In genomic region chr4:116134990-116135389, GRCm38 (mm10) we compare ENCODE assay signal across 10 mouse cellular contexts. TPM values are rescaled to one million over a fixed set of nuclear protein-coding genes. Genes with fewer than 3 reads are reported as not detected.
A peak's percentile ranks its signal among the peaks of the same experiment; 100 is the strongest.
DNase-seq lines count a peak whose midpoint lies in the region; ATAC-seq and TF ChIP-seq lines count a peak whose summit lies in the region.
"Had no signal": no experiment of that assay in that cellular context is flagged by ENCODE, and none has a peak within 500 bp of the region (broad histone marks: within the 10 kb centered on the region; RNA-seq: fewer than 3 reads in every experiment).

No protein-coding gene starts in this region.

- POLR2A ChIA-PET in Patski (lab: Charles Lee) = no interaction called here

- no peak overlapping the region for H3K9ac ChIP-seq in intestine, postnatal 0 days (ENCODE audit: low read depth, low read length)

- in situ Hi-C loops in Patski (cut with MboI; ENCODE audit: low pct_unique_long_range_greater_than_20kb) = no loop called here

- no peak for DNase-seq in gastrocnemius, adult 2 months
- no peak for DNase-seq in gastrocnemius, adult 18-20 months (ENCODE audit: low spot score)
- DNase-seq in 416B (ENCODE audit: low read depth) (peak; percentile 71), Patski (ENCODE audit: low read depth, low spot score) (no peak)
- no peak for DNase-seq in right cerebral cortex, postnatal 25 days
- DNase-seq in spleen, postnatal 36 days (ENCODE audit: low spot score in 2 of 2) = no peak
- no peak for DNase-seq in urinary bladder, adult 18-20 months (ENCODE audit: low spot score in 2 of 2)
- DNase-seq: gastrocnemius, postnatal 25 days had no signal

- no peak overlapping the region for H3K4me2 ChIP-seq in intestine, postnatal 0 days (replicated peaks; ENCODE audit: low read depth)

- no peaks in the 10 kb centered on the region for H3K4me1 ChIP-seq in intestine, postnatal 0 days (replicated peaks; ENCODE audit: control insufficient read depth, insufficient read depth, low read length)

- H3K27ac ChIP-seq in gastrocnemius, adult 2 months = no peak overlapping the region
- no peak overlapping the region for H3K27ac ChIP-seq in intestine, postnatal 0 days (ENCODE audit: low read depth, low read length)
- H3K27ac ChIP-seq: macrophage had no signal

- no peak overlapping the region for H3K4me3 ChIP-seq in gastrocnemius, adult 2 months
- no peak overlapping the region for H3K4me3 ChIP-seq in intestine, postnatal 0 days (ENCODE audit: low read depth, low read length)

- H3K9me3 ChIP-seq in intestine, postnatal 0 days (ENCODE audit: control insufficient read depth) = no peaks in the 10 kb centered on the region

- ATAC-seq in Patski = no peak
- no peak for ATAC-seq in intestine, postnatal 0 days

- peak; percentile 82 for TF ChIP-seq CTCF in gastrocnemius, adult 2 months (IDR thresholded peaks at IDR 0.05)
- peak; percentile 75 for TF ChIP-seq CTCF in Patski (IDR thresholded peaks at IDR 0.05)
- peak; percentile 94 for TF ChIP-seq CTCF in intestine, postnatal 0 days (IDR thresholded peaks at IDR 0.05; ENCODE audit: low read depth)

- intact Hi-C loops in gastrocnemius, adult 2 months (cut with DNase I) = no loop called here

- WGBS in intestine, postnatal 0 days = 37% methylated on average over 2 of the region's 2 CpGs

- CTCF ChIA-PET in Patski (lab: Charles Lee) = interaction anchor here (0.7 to 1.4 kb wide), 2 partner anchors 41 to 468 kb away, joined by 3 to 4 read pairs; no protein-coding TSS in a partner anchor

- no peaks in the 10 kb centered on the region for H3K27me3 ChIP-seq in Patski
- H3K27me3 ChIP-seq in intestine, postnatal 0 days (replicated peaks; ENCODE audit: control insufficient read depth, insufficient read depth, low read length) = no peaks in the 10 kb centered on the region

- no peaks in the 10 kb centered on the region for H3K36me3 ChIP-seq in intestine, postnatal 0 days (ENCODE audit: control insufficient read depth, insufficient read depth)

RNA-seq across cellular contexts. Expression of gene Pomgnt1, which starts 11.3 kb away (rescaled TPM):
- 10 to 100 TPM; 47.9 to 50.7 TPM for total RNA-seq in gastrocnemius, adult 2 months (2021)
- 10 to 100 TPM; 46.1 to 49.9 TPM for total RNA-seq in gastrocnemius, adult 18-20 months (2021)
- polyA plus RNA-seq in Patski (2021) = 57.6 TPM
- 18.1 and 18.2 TPM in 2 replicates for polyA plus RNA-seq in intestine, postnatal 0 days (2015; fragmentation: Nextera tagmentation; extraction: Ambion mirVana)

RNA-seq across cellular contexts. Expression of gene Rad54l, which starts 11.5 kb away (rescaled TPM):
- under 1 TPM; 0.23 to 0.36 TPM for total RNA-seq in gastrocnemius, adult 2 months (2021)
- total RNA-seq in gastrocnemius, adult 18-20 months (2021) = under 1 TPM; 0.28 to 0.71 TPM
- 5.6 TPM for polyA plus RNA-seq in Patski (2021)
- polyA plus RNA-seq in intestine, postnatal 0 days (2015; fragmentation: Nextera tagmentation; extraction: Ambion mirVana) = 5.2 and 6.5 TPM in 2 replicates

RNA-seq across cellular contexts. Expression of gene Lurap1, which starts 16.1 kb away (rescaled TPM):
- total RNA-seq in gastrocnemius, adult 2 months (2021) = 1 to 10 TPM; 4.9 to 6.9 TPM
- total RNA-seq in gastrocnemius, adult 18-20 months (2021) = 1 to 10 TPM; 5.6 to 5.8 TPM
- 8.3 TPM for polyA plus RNA-seq in Patski (2021)
- 0.56 and 0.68 TPM in 2 replicates for polyA plus RNA-seq in intestine, postnatal 0 days (2015; fragmentation: Nextera tagmentation; extraction: Ambion mirVana)

RNA-seq across cellular contexts. Expression of gene Tspan1, which starts 32.4 kb away (rescaled TPM):
- under 1 TPM in 1 of 2 experiments, not detected in 1; 0.17 TPM for total RNA-seq in gastrocnemius, adult 2 months (2021)
- not detected for total RNA-seq in gastrocnemius, adult 18-20 months (2021)
- polyA plus RNA-seq in Patski (2021) = 0.06 TPM
- polyA plus RNA-seq in intestine, postnatal 0 days (2015; fragmentation: Nextera tagmentation; extraction: Ambion mirVana) = 40.1 and 63.8 TPM in 2 replicates
- total RNA-seq: gastrocnemius, postnatal 25 days had no signal
- polyA plus RNA-seq: macrophage had no signal

RNA-seq across cellular contexts. Expression of gene 1700042G07Rik, which starts 38.2 kb away (rescaled TPM):
- total RNA-seq in gastrocnemius, adult 2 months (2021) = not detected
- total RNA-seq in gastrocnemius, adult 18-20 months (2021) = not detected
- not detected for polyA plus RNA-seq in Patski (2021)
- not detected in 2 replicates for polyA plus RNA-seq in intestine, postnatal 0 days (2015; fragmentation: Nextera tagmentation; extraction: Ambion mirVana)
- total RNA-seq: gastrocnemius, postnatal 25 days had no signal
- polyA plus RNA-seq: macrophage had no signal
